In genomic region chr2:127251880-127252527, GRCm38 (mm10) we compare ENCODE assay signal across 14 mouse cellular contexts. TPM values are rescaled to one million over a fixed set of nuclear protein-coding genes. Genes with fewer than 3 reads are reported as not detected.
DNase-seq lines count a peak whose midpoint lies in the region; ATAC-seq and TF ChIP-seq lines count a peak whose summit lies in the region.
"Had no signal": no experiment of that assay in that cellular context is flagged by ENCODE, and none has a peak within 500 bp of the region (broad histone marks: within the 10 kb centered on the region; RNA-seq: fewer than 3 reads in every experiment).

No protein-coding gene starts in this region.

- peaks cover 19% of the 10 kb centered on the region for H3K79me2 ChIP-seq in myocyte (ENCODE audit: control insufficient read depth, insufficient read depth)

- peak overlapping the region; percentile 19 for H3K9ac ChIP-seq in limb, embryonic 13.5 days
- H3K9ac ChIP-seq in heart, embryonic 12.5 days = no peak overlapping the region
- no peak overlapping the region for H3K9ac ChIP-seq in forebrain, embryonic 16.5 days (replicated peaks; ENCODE audit: low read depth, low read length)
- no peak overlapping the region for H3K9ac ChIP-seq in hindbrain, embryonic 12.5 days
- H3K9ac ChIP-seq: lung, embryonic 14.5 days; midbrain, embryonic 12.5 days; neural tube, embryonic 15.5 days had no signal

- DNase-seq in limb, embryonic 10.5 days (ENCODE audit: low spot score) = no peak
- peak; percentile 48 for DNase-seq in adrenal gland, adult 8-10 months
- DNase-seq: cerebellum, postnatal 25 days; left cerebral cortex, postnatal 4 days; lung, embryonic 14.5 days; right cerebral cortex, postnatal 4 days had no signal

- no peak overlapping the region for H3K4me3 ChIP-seq in limb, embryonic 13.5 days
- H3K4me3 ChIP-seq in limb, embryonic 10.5 days = no peak overlapping the region
- H3K4me3 ChIP-seq in heart, embryonic 12.5 days = no peak overlapping the region
- H3K4me3 ChIP-seq in myocyte = no peak overlapping the region
- no peak overlapping the region for H3K4me3 ChIP-seq in forebrain, embryonic 16.5 days (replicated peaks; ENCODE audit: low read length)
- no peak overlapping the region for H3K4me3 ChIP-seq in hindbrain, embryonic 12.5 days
- H3K4me3 ChIP-seq: midbrain, embryonic 12.5 days; neural tube, embryonic 15.5 days had no signal

- H3K4me2 ChIP-seq in limb, embryonic 13.5 days (replicated peaks) = no peak overlapping the region
- no peak overlapping the region for H3K4me2 ChIP-seq in heart, embryonic 12.5 days
- peak overlapping the region; percentile 25 for H3K4me2 ChIP-seq in myocyte (ENCODE audit: low read depth)
- no peak overlapping the region for H3K4me2 ChIP-seq in forebrain, embryonic 16.5 days (ENCODE audit: low read length)
- H3K4me2 ChIP-seq in hindbrain, embryonic 12.5 days (replicated peaks) = no peak overlapping the region
- H3K4me2 ChIP-seq: lung, embryonic 14.5 days; midbrain, embryonic 12.5 days; neural tube, embryonic 15.5 days had no signal

- no peaks in the 10 kb centered on the region for H3K27me3 ChIP-seq in limb, embryonic 13.5 days
- no peaks in the 10 kb centered on the region for H3K27me3 ChIP-seq in limb, embryonic 10.5 days (ENCODE audit: low read depth, poor library complexity, severe bottlenecking)
- no peaks in the 10 kb centered on the region for H3K27me3 ChIP-seq in heart, embryonic 12.5 days (replicated peaks)
- no peaks in the 10 kb centered on the region for H3K27me3 ChIP-seq in myocyte (ENCODE audit: control insufficient read depth, insufficient read depth, insufficient read length)
- no peaks in the 10 kb centered on the region for H3K27me3 ChIP-seq in forebrain, embryonic 16.5 days (replicated peaks; ENCODE audit: control insufficient read depth, insufficient read depth, low read length)
- H3K27me3 ChIP-seq in hindbrain, embryonic 12.5 days = no peaks in the 10 kb centered on the region
- H3K27me3 ChIP-seq: midbrain, embryonic 12.5 days; neural tube, embryonic 15.5 days had no signal

- 64% methylated on average over 3 of the region's 3 CpGs for WGBS in limb, embryonic 13.5 days
- WGBS in limb, embryonic 10.5 days = 67% methylated on average over 3 of the region's 3 CpGs
- 49% methylated on average over 3 of the region's 3 CpGs for WGBS in heart, embryonic 12.5 days
- 86% methylated on average over 3 of the region's 3 CpGs for WGBS in forebrain, embryonic 16.5 days
- WGBS in hindbrain, embryonic 12.5 days = 85% methylated on average over 3 of the region's 3 CpGs

- H3ac ChIP-seq in myocyte (ENCODE audit: control insufficient read depth, insufficient read length) = no peak overlapping the region

- H3K36me3 ChIP-seq in limb, embryonic 13.5 days = peaks cover 12% of the 10 kb centered on the region
- H3K36me3 ChIP-seq in limb, embryonic 10.5 days = peaks cover 31% of the 10 kb centered on the region
- H3K36me3 ChIP-seq in heart, embryonic 12.5 days = peaks cover 16% of the 10 kb centered on the region
- no peaks in the 10 kb centered on the region for H3K36me3 ChIP-seq in myocyte (ENCODE audit: control insufficient read depth, insufficient read depth)
- H3K36me3 ChIP-seq in forebrain, embryonic 16.5 days (ENCODE audit: control insufficient read depth, insufficient read depth) = no peaks in the 10 kb centered on the region
- peaks cover 11% of the 10 kb centered on the region for H3K36me3 ChIP-seq in hindbrain, embryonic 12.5 days

- no peaks in the 10 kb centered on the region for H3K9me3 ChIP-seq in limb, embryonic 13.5 days
- H3K9me3 ChIP-seq in limb, embryonic 10.5 days (replicated peaks) = no peaks in the 10 kb centered on the region
- H3K9me3 ChIP-seq in heart, embryonic 12.5 days (replicated peaks) = no peaks in the 10 kb centered on the region
- no peaks in the 10 kb centered on the region for H3K9me3 ChIP-seq in forebrain, embryonic 16.5 days (ENCODE audit: control insufficient read depth, low read length)
- no peaks in the 10 kb centered on the region for H3K9me3 ChIP-seq in hindbrain, embryonic 12.5 days (replicated peaks)
- H3K9me3 ChIP-seq: midbrain, embryonic 12.5 days; neural tube, embryonic 15.5 days had no signal

- H3K4me1 ChIP-seq in limb, embryonic 13.5 days = peaks cover 12% of the 10 kb centered on the region
- peaks cover 25% of the 10 kb centered on the region for H3K4me1 ChIP-seq in limb, embryonic 10.5 days
- peaks cover 53% of the 10 kb centered on the region for H3K4me1 ChIP-seq in heart, embryonic 12.5 days (replicated peaks)
- H3K4me1 ChIP-seq in forebrain, embryonic 16.5 days (replicated peaks; ENCODE audit: control insufficient read depth, insufficient read depth, low read length) = peaks cover 23% of the 10 kb centered on the region
- H3K4me1 ChIP-seq in hindbrain, embryonic 12.5 days = peaks cover 12% of the 10 kb centered on the region

- ATAC-seq in limb, embryonic 13.5 days (ENCODE audit: low FRiP score, low read depth) = no peak
- no peak for ATAC-seq in heart, embryonic 12.5 days (ENCODE audit: insufficient number of reproducible peaks, low FRiP score)
- no peak for ATAC-seq in forebrain, embryonic 16.5 days
- ATAC-seq in hindbrain, embryonic 12.5 days (ENCODE audit: low FRiP score) = no peak
- ATAC-seq: intestine, embryonic 16.5 days had no signal

- no peak overlapping the region for H3K27ac ChIP-seq in limb, embryonic 13.5 days
- H3K27ac ChIP-seq in limb, embryonic 10.5 days = no peak overlapping the region
- H3K27ac ChIP-seq in heart, embryonic 12.5 days (ENCODE audit: poor library complexity, severe bottlenecking) = peak overlapping the region; percentile 62
- H3K27ac ChIP-seq in forebrain, embryonic 16.5 days (ENCODE audit: low read length) = no peak overlapping the region
- no peak overlapping the region for H3K27ac ChIP-seq in hindbrain, embryonic 12.5 days
- H3K27ac ChIP-seq: midbrain, embryonic 12.5 days; neural tube, embryonic 15.5 days had no signal

- TF ChIP-seq POLR2A in myocyte (IDR thresholded peaks at IDR 0.05; ENCODE audit: insufficient read length, low read depth) = no peak

TF ChIP-seq in myocyte, 11 proteins besides CTCF, POLR2A, EP300 and RAD21 (continues in another document):
- peak; percentile 14 for TF ChIP-seq TCF12 (IDR thresholded peaks at IDR 0.05; ENCODE audit: insufficient read depth, poor library complexity, severe bottlenecking)
- TF ChIP-seq REST (IDR thresholded peaks at IDR 0.05; ENCODE audit: insufficient read depth, insufficient read length) = no peak
- TF ChIP-seq CEBPB (IDR thresholded peaks at IDR 0.05; ENCODE audit: insufficient read depth, poor library complexity, severe bottlenecking) = no peak

RNA-seq across cellular contexts. Expression of gene Tmem127, which starts 4.3 kb away (rescaled TPM):
- 30.8 and 32.2 TPM in 2 replicates for polyA plus RNA-seq in limb, embryonic 13.5 days (2015; fragmentation: Nextera tagmentation; extraction: Ambion mirVana)
- 21.8 and 26.3 TPM in 2 replicates for polyA plus RNA-seq in limb, embryonic 10.5 days (2016; fragmentation: Nextera tagmentation; extraction: Ambion mirVana)
- total RNA-seq in adrenal gland, adult 8-10 months (2022) = 10 to 100 TPM; 80.3 to 95.7 (median 89.0) TPM
- polyA plus RNA-seq in heart, embryonic 12.5 days (2016; fragmentation: Nextera tagmentation; extraction: Ambion mirVana) = 24.7 and 27.8 TPM in 2 replicates
- polyA plus RNA-seq in myocyte (2012; fragmentation: generic; extraction: Trizol) = 23.0 TPM
- 49.0 and 50.1 TPM in 2 replicates for polyA plus RNA-seq in forebrain, embryonic 16.5 days (2015; fragmentation: Nextera tagmentation; extraction: Ambion mirVana)
- polyA plus RNA-seq in hindbrain, embryonic 12.5 days (2016; fragmentation: Nextera tagmentation; extraction: Ambion mirVana) = 41.1 and 41.3 TPM in 2 replicates

RNA-seq across cellular contexts. Expression of gene Ciao1, which starts 4.4 kb away (rescaled TPM):
- 65.6 and 67.2 TPM in 2 replicates for polyA plus RNA-seq in limb, embryonic 13.5 days (2015; fragmentation: Nextera tagmentation; extraction: Ambion mirVana)
- polyA plus RNA-seq in limb, embryonic 10.5 days (2016; fragmentation: Nextera tagmentation; extraction: Ambion mirVana) = 58.8 and 58.9 TPM in 2 replicates
- 100 to 1,000 TPM; 121 to 155 (median 131) TPM for total RNA-seq in adrenal gland, adult 8-10 months (2022)
- 50.2 and 53.7 TPM in 2 replicates for polyA plus RNA-seq in heart, embryonic 12.5 days (2016; fragmentation: Nextera tagmentation; extraction: Ambion mirVana)
- polyA plus RNA-seq in myocyte (2012; fragmentation: generic; extraction: Trizol) = 53.9 TPM
- 67.0 and 69.3 TPM in 2 replicates for polyA plus RNA-seq in forebrain, embryonic 16.5 days (2015; fragmentation: Nextera tagmentation; extraction: Ambion mirVana)
- 54.7 and 56.2 TPM in 2 replicates for polyA plus RNA-seq in hindbrain, embryonic 12.5 days (2016; fragmentation: Nextera tagmentation; extraction: Ambion mirVana)

RNA-seq across cellular contexts. Expression of gene Stard7, which starts 18.0 kb away (rescaled TPM):
- polyA plus RNA-seq in limb, embryonic 13.5 days (2015; fragmentation: Nextera tagmentation; extraction: Ambion mirVana) = 63.8 and 64.1 TPM in 2 replicates
- polyA plus RNA-seq in limb, embryonic 10.5 days (2016; fragmentation: Nextera tagmentation; extraction: Ambion mirVana) = 80.4 and 80.8 TPM in 2 replicates
- 100 to 1,000 TPM; 108 to 147 (median 121) TPM for total RNA-seq in adrenal gland, adult 8-10 months (2022)
- polyA plus RNA-seq in heart, embryonic 12.5 days (2016; fragmentation: Nextera tagmentation; extraction: Ambion mirVana) = 135 and 136 TPM in 2 replicates
- polyA plus RNA-seq in myocyte (2012; fragmentation: generic; extraction: Trizol) = 25.9 TPM
- 98.3 and 106 TPM in 2 replicates for polyA plus RNA-seq in forebrain, embryonic 16.5 days (2015; fragmentation: Nextera tagmentation; extraction: Ambion mirVana)
- 86.0 and 86.9 TPM in 2 replicates for polyA plus RNA-seq in hindbrain, embryonic 12.5 days (2016; fragmentation: Nextera tagmentation; extraction: Ambion mirVana)

RNA-seq across cellular contexts. Expression of gene Snrnp200, which starts 43.8 kb away (rescaled TPM):
- polyA plus RNA-seq in limb, embryonic 13.5 days (2015; fragmentation: Nextera tagmentation; extraction: Ambion mirVana) = 66.9 and 70.0 TPM in 2 replicates
- polyA plus RNA-seq in limb, embryonic 10.5 days (2016; fragmentation: Nextera tagmentation; extraction: Ambion mirVana) = 103 and 113 TPM in 2 replicates
- total RNA-seq in adrenal gland, adult 8-10 months (2022) = 100 to 1,000 TPM in 2 of 4 experiments, 10 to 100 TPM in 2; 81.3 to 110 (median 95.1) TPM
- polyA plus RNA-seq in heart, embryonic 12.5 days (2016; fragmentation: Nextera tagmentation; extraction: Ambion mirVana) = 48.8 and 49.5 TPM in 2 replicates
- 41.2 TPM for polyA plus RNA-seq in myocyte (2012; fragmentation: generic; extraction: Trizol)
- polyA plus RNA-seq in forebrain, embryonic 16.5 days (2015; fragmentation: Nextera tagmentation; extraction: Ambion mirVana) = 64.0 and 64.6 TPM in 2 replicates
- polyA plus RNA-seq in hindbrain, embryonic 12.5 days (2016; fragmentation: Nextera tagmentation; extraction: Ambion mirVana) = 86.8 and 88.0 TPM in 2 replicates

RNA-seq across cellular contexts. Expression of gene 1810024B03Rik, which starts 43.9 kb away (rescaled TPM):
- 2.3 and 2.4 TPM in 2 replicates for polyA plus RNA-seq in limb, embryonic 13.5 days (2015; fragmentation: Nextera tagmentation; extraction: Ambion mirVana)
- 1.7 and 2.5 TPM in 2 replicates for polyA plus RNA-seq in limb, embryonic 10.5 days (2016; fragmentation: Nextera tagmentation; extraction: Ambion mirVana)
- 1 to 10 TPM; 1.1 to 2.5 (median 1.9) TPM for total RNA-seq in adrenal gland, adult 8-10 months (2022)
- polyA plus RNA-seq in heart, embryonic 12.5 days (2016; fragmentation: Nextera tagmentation; extraction: Ambion mirVana) = 1.8 and 2.3 TPM in 2 replicates
- 1.1 TPM for polyA plus RNA-seq in myocyte (2012; fragmentation: generic; extraction: Trizol)
- polyA plus RNA-seq in forebrain, embryonic 16.5 days (2015; fragmentation: Nextera tagmentation; extraction: Ambion mirVana) = 0.98 and 1.3 TPM in 2 replicates
- polyA plus RNA-seq in hindbrain, embryonic 12.5 days (2016; fragmentation: Nextera tagmentation; extraction: Ambion mirVana) = 2.6 and 2.8 TPM in 2 replicates
